Mouse (Mus musculus) CH12.LX (cell line): ENCODE results near the gene Rbm19. TPM values are rescaled to one million over a fixed set of nuclear protein-coding genes. Genes with fewer than 3 reads are reported as not detected.

Source experiments
- DNase-seq: peaks from one replicate; pipeline ENCODE4 v3.0.0-alpha.2; 2013; ENCODE audit errors: extremely low read depth
- H3K27ac ChIP-seq: 2 replicates; pipeline ENCODE4 v1.5.1; 2012; ENCODE audit warnings: low read depth, mild to moderate bottlenecking, control low read depth, moderate library complexity; ENCODE audit not compliant: insufficient read depth
- H3K27me3 ChIP-seq: replicated peaks from 2 replicates; pipeline ENCODE3; 2012; ENCODE audit warnings: inconsistent platforms
- H3K36me3 ChIP-seq, 2 experiments: replicated peaks in 1 of 2; 2 replicates each; pipeline versions ENCODE3 to v1.6.1; 2012; ENCODE audit warnings: inconsistent platforms in 1 of 2, low read length in 1 of 2, mild to moderate bottlenecking in 1 of 2, mixed read lengths in 1 of 2, moderate library complexity in 1 of 2; ENCODE audit not compliant: control insufficient read depth in 1 of 2, insufficient read depth in 1 of 2
- H3K4me1 ChIP-seq, 2 experiments: 2 replicates each; pipeline ENCODE4 v1.6.1; 2012; ENCODE audit warnings: inconsistent platforms in 1 of 2, moderate library complexity in 1 of 2; ENCODE audit not compliant: insufficient read depth in 2 of 2, control insufficient read depth in 1 of 2
- H3K4me2 ChIP-seq: 2 replicates; pipeline ENCODE4 v1.6.1; 2012; ENCODE audit warnings: low read depth, mild to moderate bottlenecking, control low read depth; ENCODE audit not compliant: poor library complexity, insufficient read depth, severe bottlenecking
- H3K4me3 ChIP-seq, 3 experiments: fragments of 150-350 bp in 1 of 3; sonication (generic) in 1 of 3; replicated peaks in 1 of 3; 2 replicates each; pipeline versions ENCODE3 to v1.5.1; 2011 to 2012; ENCODE audit warnings: low read depth in 2 of 3, low read length in 2 of 3, mild to moderate bottlenecking in 2 of 3, moderate library complexity in 2 of 3, control low read depth in 1 of 3, improper control_type of control experiment in 1 of 3, inconsistent platforms in 1 of 3, mixed read lengths in 1 of 3; ENCODE audit not compliant: poor library complexity in 1 of 3
- H3K79me2 ChIP-seq: replicated peaks from 2 replicates; pipeline ENCODE4 v1.6.1; 2012; ENCODE audit warnings: mild to moderate bottlenecking, moderate library complexity; ENCODE audit not compliant: control insufficient read depth, poor library complexity, insufficient read depth, severe bottlenecking; ENCODE audit errors: extremely low read depth
- H3K9ac ChIP-seq: 2 replicates; pipeline ENCODE4 v1.6.1; 2012; ENCODE audit warnings: low read depth, mild to moderate bottlenecking, control low read depth, moderate library complexity; ENCODE audit not compliant: insufficient read depth
- H3K9me3 ChIP-seq: replicated peaks from 2 replicates; pipeline ENCODE3; 2012; ENCODE audit warnings: low read length, inconsistent platforms, mixed read lengths
- BHLHE40 ChIP-seq: IDR thresholded peaks from 2 replicates; pipeline ENCODE4 v1.6.1; 2011; ENCODE audit warnings: mild to moderate bottlenecking, low read depth, low read length, improper control_type of control experiment
- CHD2 ChIP-seq: IDR thresholded peaks from 2 replicates; pipeline ENCODE4 v1.6.1; 2011; ENCODE audit warnings: low read length, improper control_type of control experiment
- CTCF ChIP-seq, 2 experiments: IDR thresholded peaks in 1 of 2; conservative IDR thresholded peaks in 1 of 2; 2 replicates each; pipeline ENCODE4 v1.5.1; 2011 to 2012; ENCODE audit warnings: low read depth in 2 of 2, low read length in 2 of 2, improper control_type of control experiment in 1 of 2, inconsistent platforms in 1 of 2, mild to moderate bottlenecking in 1 of 2, moderate library complexity in 1 of 2
- E2F4 ChIP-seq: IDR thresholded peaks from 2 replicates; pipeline ENCODE4 v1.6.1; 2011; ENCODE audit warnings: low read depth, low read length, improper control_type of control experiment; ENCODE audit not compliant: insufficient replicate concordance
- EP300 ChIP-seq: IDR thresholded peaks from 2 replicates; pipeline ENCODE4 v1.6.1; 2011; ENCODE audit warnings: low read length, improper control_type of control experiment
- HCFC1 ChIP-seq: IDR thresholded peaks from 2 replicates; pipeline ENCODE4 v1.6.1; 2012; ENCODE audit warnings: low read depth, mild to moderate bottlenecking, inconsistent platforms, low read length, improper control_type of control experiment
- IRF4 ChIP-seq: IDR thresholded peaks from 2 replicates; pipeline ENCODE4 v1.6.1; 2014; ENCODE audit warnings: low read depth, mild to moderate bottlenecking, inconsistent platforms, low read length, improper control_type of control experiment
- JUN ChIP-seq: IDR thresholded peaks from 2 replicates; pipeline ENCODE4 v1.6.1; 2011; ENCODE audit warnings: low read depth, mild to moderate bottlenecking, low read length, improper control_type of control experiment, moderate library complexity; ENCODE audit not compliant: insufficient read depth
- KAT2A ChIP-seq: IDR thresholded peaks from 2 replicates; pipeline ENCODE4 v1.6.1; 2012; ENCODE audit warnings: low read length, improper control_type of control experiment, inconsistent platforms; ENCODE audit not compliant: insufficient replicate concordance
- MAFK ChIP-seq: IDR thresholded peaks from 2 replicates; pipeline ENCODE4 v1.6.1; 2011; ENCODE audit warnings: low read length, improper control_type of control experiment; ENCODE audit not compliant: insufficient replicate concordance
- MAZ ChIP-seq: IDR thresholded peaks from 2 replicates; pipeline ENCODE4 v1.6.1; 2012; ENCODE audit warnings: low read depth, mild to moderate bottlenecking, inconsistent platforms, low read length, improper control_type of control experiment, moderate library complexity
- MXI1 ChIP-seq: IDR thresholded peaks from 2 replicates; pipeline ENCODE4 v1.6.1; 2011; ENCODE audit warnings: mild to moderate bottlenecking, low read depth, low read length, improper control_type of control experiment
- NRF1 ChIP-seq: IDR thresholded peaks from 2 replicates; pipeline ENCODE4 v1.6.1; 2014; ENCODE audit warnings: low read depth, mild to moderate bottlenecking, inconsistent platforms, low read length, improper control_type of control experiment, moderate library complexity
- PAX5 ChIP-seq: IDR thresholded peaks from 2 replicates; pipeline ENCODE4 v1.6.1; 2012; ENCODE audit warnings: low read length, inconsistent platforms, mixed read lengths
- POLR2AphosphoS2 ChIP-seq: IDR thresholded peaks from 2 replicates; pipeline ENCODE4 v1.6.1; 2011; ENCODE audit warnings: low read depth, low read length, improper control_type of control experiment
- RAD21 ChIP-seq: IDR thresholded peaks from 2 replicates; pipeline ENCODE4 v1.6.1; 2011; ENCODE audit warnings: low read depth, mild to moderate bottlenecking, low read length, improper control_type of control experiment, moderate library complexity
- SIN3A ChIP-seq: IDR thresholded peaks from 2 replicates; pipeline ENCODE4 v1.6.1; 2012; ENCODE audit warnings: low read length, improper control_type of control experiment, inconsistent platforms
- TBP ChIP-seq: conservative IDR thresholded peaks from 2 replicates; pipeline ENCODE4 v1.6.1; 2011; ENCODE audit warnings: low read depth, low read length, improper control_type of control experiment
- UBTF ChIP-seq: IDR thresholded peaks from 2 replicates; pipeline ENCODE4 v1.6.1; 2012; ENCODE audit warnings: low read depth, mild to moderate bottlenecking, inconsistent platforms, low read length, improper control_type of control experiment, moderate library complexity
- USF1 ChIP-seq: IDR thresholded peaks from 2 replicates; pipeline ENCODE4 v1.6.1; 2014; ENCODE audit warnings: low read depth, mild to moderate bottlenecking, inconsistent platforms, low read length, improper control_type of control experiment
- USF2 ChIP-seq: conservative IDR thresholded peaks from 2 replicates; pipeline ENCODE4 v1.6.1; 2011; ENCODE audit warnings: low read depth, low read length, improper control_type of control experiment
- ZC3H11A ChIP-seq: IDR thresholded peaks from 2 replicates; pipeline ENCODE4 v1.6.1; 2012; ENCODE audit warnings: low read depth, mild to moderate bottlenecking, inconsistent platforms, low read length, improper control_type of control experiment
- ZMIZ1 ChIP-seq: IDR thresholded peaks from 2 replicates; pipeline ENCODE4 v1.6.1; 2012; ENCODE audit warnings: low read depth, mild to moderate bottlenecking, inconsistent platforms, low read length, improper control_type of control experiment
- ZNF384 ChIP-seq: IDR thresholded peaks from 2 replicates; pipeline ENCODE4 v1.6.1; 2012; ENCODE audit warnings: low read depth, low read length, improper control_type of control experiment, inconsistent platforms
- dilution Hi-C: fragments of 300-500 bp; cut with MboI; formaldehyde crosslinking; loops from 2 replicates; pipeline ENCODE4 v1.14.3; 2020; ENCODE audit warnings: low sequenced_read_pairs; ENCODE audit not compliant: extremely low pct_unique_long_range_greater_than_20kb, extremely low pct_ligation_motif_present
- in situ Hi-C: fragments of 300-500 bp; cut with MboI; formaldehyde crosslinking; loops from 3 replicates; pipeline ENCODE4 v1.14.3; 2019; ENCODE audit warnings: low sequenced_read_pairs, low pct_ligation_motif_present, low pct_unique_long_range_greater_than_20kb, mixed read lengths
- polyA plus RNA-seq: library from polyadenylated mRNA; unstranded; fragments of >175 nt; gene quantifications from 2 replicates; pipeline ENCODE4 v1.2.1, GENCODE M21; 2012; ENCODE audit warnings: low read depth; ENCODE audit not compliant: insufficient read length
- total RNA-seq, 2 experiments: library from RNA; depleted of rRNA; stranded (reverse); fragments of 300-350 nt in 1 of 2; fragments of >200 nt in 1 of 2; gene quantifications; 2 replicates each; pipeline ENCODE4 v1.2.3; 2012 to 2014

The Rbm19 gene
- total and polyA plus RNA-seq, 3 experiments, result 36.2 to 81.4 (median 56.5) TPM

DNA sequence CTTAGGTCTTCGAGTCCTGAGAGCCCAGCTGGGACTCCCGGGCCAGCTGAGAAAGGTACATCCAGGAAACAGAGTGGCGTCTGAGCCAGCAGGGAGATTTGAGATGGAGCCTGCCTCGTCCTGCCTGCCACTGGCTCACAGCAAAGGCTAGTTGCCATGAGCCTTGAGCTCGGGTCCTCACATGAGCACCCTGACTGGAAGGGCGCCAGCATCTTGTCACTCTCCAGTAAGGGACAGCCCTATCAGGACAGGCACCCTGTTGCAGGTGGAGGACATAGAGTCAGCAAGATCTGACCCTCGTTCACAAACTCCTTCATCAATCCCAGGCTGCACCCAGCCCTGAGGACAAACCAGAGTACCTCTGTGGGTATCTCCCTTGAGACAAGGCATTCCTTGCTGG lies 83.6 kb downstream of the Rbm19 start:
- in situ Hi-C loops (no loop called here), dilution Hi-C loops (no loop called here)
- no peaks in the 10 kb centered on the region for H3K27me3 ChIP-seq
- H3K36me3 ChIP-seq, result peaks cover 36 to 80% of the 10 kb centered on the region in 2 experiments
- no peak overlapping the region for H3K4me2 ChIP-seq
- H3K4me1 ChIP-seq, result no peaks in the 10 kb centered on the region
- H3K9ac ChIP-seq, result no peak overlapping the region
- H3K79me2 ChIP-seq, result no peaks in the 10 kb centered on the region
- TF ChIP-seq TBP, result no peak
- TF ChIP-seq POLR2AphosphoS2, result no peak
- no peak for TF ChIP-seq SIN3A
- no peak for TF ChIP-seq USF1
- no peak for TF ChIP-seq MAFK
- TF ChIP-seq CTCF (conservative IDR thresholded peaks at IDR 0.05 in 1 of 2, IDR thresholded peaks at IDR 0.05 in 1 of 2; ENCODE audit: low read depth in 2 of 2, low read length in 2 of 2), result no peak
- TF ChIP-seq CHD2, result no peak
- no peak for TF ChIP-seq IRF4
- no peak for TF ChIP-seq E2F4
- TF ChIP-seq HCFC1, result no peak
- no peak for DNase-seq
- H3K9me3 ChIP-seq, result peaks cover 5% of the 10 kb centered on the region
- H3K4me3 ChIP-seq, result no peak overlapping the region
- H3K27ac ChIP-seq, result no peak overlapping the region

- dilution Hi-C loops (no loop called here), in situ Hi-C loops (no loop called here)
- Histone ChIP-seq H3K27me3 (peaks cover 4% of the 10 kb centered on the region), H3K79me2 (no peaks in the 10 kb centered on the region), H3K9ac (no peak overlapping the region), H3K4me2 (no peak overlapping the region), H3K4me3 (no peak overlapping the region), H3K27ac (no peak overlapping the region), H3K9me3 (peaks cover 5% of the 10 kb centered on the region), H3K4me1 (peaks cover 11 to 12% of the 10 kb centered on the region in 2 experiments), H3K36me3 (peaks cover 9 to 36% of the 10 kb centered on the region in 2 experiments)
- no peak for DNase-seq
- TF ChIP-seq CTCF (conservative IDR thresholded peaks at IDR 0.05 in 1 of 2, IDR thresholded peaks at IDR 0.05 in 1 of 2; ENCODE audit: low read depth in 2 of 2, low read length in 2 of 2) (0 out of 4 replicates have a peak, but pooled peaks of 1 of the 2 experiments have one; percentile 10), ZMIZ1 (no peak)
- TF ChIP-seq, all 38 proteins: peak for 1
Observed at GRCm38 (mm10) chr5:120204316-120204715, 88.1 kb downstream of the Rbm19 start.

DNA sequence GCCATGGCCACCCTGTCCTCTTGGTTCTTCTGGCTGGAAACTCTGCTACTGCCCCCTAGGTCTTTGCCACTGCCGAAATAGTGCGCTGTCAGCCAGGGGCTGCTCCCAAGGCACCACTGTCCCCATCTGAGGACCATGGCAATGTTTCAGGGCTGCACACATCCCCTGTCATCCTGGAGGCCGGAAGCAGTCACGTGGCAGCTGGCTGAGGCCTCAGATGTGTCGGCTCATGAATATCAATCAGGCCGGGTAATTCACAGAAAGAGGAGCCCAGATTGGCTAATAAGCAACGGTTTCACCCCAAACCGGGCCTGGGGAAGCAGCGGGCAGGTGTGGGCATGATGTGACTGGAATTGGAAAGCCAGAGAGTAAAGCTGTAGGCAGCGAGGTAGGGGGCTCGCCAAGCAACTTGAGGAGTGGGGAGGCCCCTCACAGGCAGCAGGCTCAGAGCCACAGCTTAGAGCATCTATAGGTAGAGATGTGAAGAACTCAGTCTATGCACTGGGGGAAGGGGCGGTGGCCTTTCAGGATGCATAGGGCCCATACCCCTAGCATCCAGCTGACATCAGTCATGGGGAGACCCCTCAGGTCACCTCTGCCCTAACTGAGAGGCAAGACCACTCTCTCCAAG lies 90.2 kb downstream of the Rbm19 start:
- H3K4me2 ChIP-seq, result no peak overlapping the region
- in situ Hi-C loops, result no loop called here
- H3K4me3 ChIP-seq, result no peak overlapping the region
- DNase-seq, result peak; percentile 22
- no peaks in the 10 kb centered on the region for H3K9me3 ChIP-seq
- no peaks in the 10 kb centered on the region for H3K79me2 ChIP-seq
- no peak overlapping the region for H3K9ac ChIP-seq
- H3K36me3 ChIP-seq, result peaks cover 0 to 16% of the 10 kb centered on the region in 2 experiments
- no peak overlapping the region for H3K27ac ChIP-seq
- H3K27me3 ChIP-seq, result peaks cover 8% of the 10 kb centered on the region
- H3K4me1 ChIP-seq, result peaks cover 11 to 12% of the 10 kb centered on the region in 2 experiments
- dilution Hi-C loops, result no loop called here
- TF ChIP-seq KAT2A, result no peak
- peak; percentile 83 for TF ChIP-seq BHLHE40
- TF ChIP-seq MAZ, result no peak
- TF ChIP-seq USF2, result no peak
- TF ChIP-seq PAX5, result no peak
- no peak for TF ChIP-seq NRF1
- TF ChIP-seq E2F4, result no peak
- TF ChIP-seq EP300, result no peak
- TF ChIP-seq ZC3H11A, result no peak
- no peak for TF ChIP-seq ZNF384
- no peak for TF ChIP-seq POLR2AphosphoS2
- TF ChIP-seq UBTF, result no peak
- TF ChIP-seq USF1, result peak; percentile 62
- TF ChIP-seq CHD2, result no peak
- TF ChIP-seq MAFK, result no peak
- TF ChIP-seq RAD21, result no peak
- no peak for TF ChIP-seq JUN
- TF ChIP-seq MXI1, result no peak
- TF ChIP-seq TBP, result no peak
